Mouse (Mus musculus) CD8-positive naive resting alpha-beta T cell, adult 2 months (primary cell): ENCODE measurements around the gene Srpk2.
A peak's percentile ranks its signal among the peaks of the same experiment; 100 is the strongest.
"Not testable (repeated sequence)": the region's sequence is repeated elsewhere in the genome, so short reads cannot be mapped to it uniquely, and the experiment has no call there.

ENCODE experiments used
- DNase-seq, 2 experiments: peaks; one replicate each; pipeline ENCODE4 v3.0.0; 2022; ENCODE audit warnings: low read depth in 2 of 2, low spot score in 2 of 2

The Srpk2 gene

DNA sequence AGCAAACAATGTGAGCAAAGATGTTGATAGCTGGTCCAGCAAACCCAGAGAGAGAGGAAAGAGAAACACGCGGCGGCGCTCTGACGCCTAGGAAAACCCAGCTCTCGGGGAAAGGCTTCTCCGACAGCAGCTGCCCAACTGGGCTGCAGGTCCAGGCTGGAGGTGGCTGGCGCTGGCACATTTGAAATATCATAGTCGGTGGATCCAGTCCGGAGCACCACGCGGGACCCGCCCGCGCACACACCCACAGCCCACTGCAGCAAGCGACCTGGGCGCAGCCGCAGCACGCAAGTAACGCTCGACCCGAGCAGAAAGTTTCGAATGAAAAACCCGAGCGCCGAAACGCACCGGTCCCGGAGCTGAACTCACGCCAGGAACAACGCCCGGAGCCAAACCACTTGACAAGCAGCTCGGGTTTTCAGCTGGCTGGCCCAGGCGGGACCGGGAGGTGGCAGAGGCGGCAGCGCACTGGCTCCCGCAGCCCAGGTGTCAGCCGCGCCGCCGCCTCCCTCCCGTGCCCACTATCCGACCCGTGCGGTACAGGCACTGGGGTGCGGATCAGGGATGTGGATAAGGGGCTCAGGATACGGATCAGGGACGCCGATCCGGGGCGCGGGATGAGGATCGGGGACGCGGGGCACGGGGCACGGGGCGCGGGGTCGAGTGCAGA lies 9.5 kb downstream of the Srpk2 start:
- DNase-seq, result peak; percentile 28 to 30

DNA sequence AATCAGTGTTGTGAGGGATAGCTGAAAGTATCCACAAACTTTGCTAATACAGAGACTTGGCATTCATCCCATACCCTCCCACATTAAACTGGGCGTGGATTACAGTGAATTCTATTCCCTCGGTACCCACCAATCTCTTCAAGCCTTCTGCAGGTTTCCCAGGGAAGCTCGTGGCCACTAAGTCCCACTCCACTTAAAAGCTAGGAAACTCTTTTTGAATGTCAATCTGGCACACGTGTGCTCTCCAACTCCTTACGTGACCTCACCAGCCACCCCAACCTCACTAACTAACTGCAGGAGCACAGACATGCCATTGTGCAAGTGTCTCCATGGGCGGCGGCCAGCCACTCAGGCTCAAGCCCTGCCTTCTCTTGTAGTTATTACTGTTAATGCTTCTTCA lies 12.3 kb downstream of the Srpk2 start:
- DNase-seq, result no peak

DNA sequence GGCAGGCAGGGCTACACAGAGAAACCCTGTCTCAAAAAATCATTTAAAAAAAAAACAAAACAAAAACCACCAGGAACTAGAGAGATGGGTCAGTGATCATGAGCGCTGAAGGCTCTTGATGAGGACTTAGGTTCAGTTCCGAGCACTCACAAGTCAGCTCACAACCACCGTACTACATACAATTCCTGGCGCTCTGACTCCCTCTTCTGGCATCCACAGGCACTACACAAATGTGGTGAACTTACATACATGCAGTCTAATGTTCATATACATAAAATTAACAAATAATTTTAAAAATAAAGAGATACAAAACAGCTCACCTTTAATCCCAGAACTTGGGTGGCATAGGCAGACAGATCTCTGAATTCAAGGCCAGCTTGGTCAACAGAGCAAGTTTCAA lies 13.5 kb downstream of the Srpk2 start:
- DNase-seq, result peak in 1 of 2 experiments; percentile 16

DNA sequence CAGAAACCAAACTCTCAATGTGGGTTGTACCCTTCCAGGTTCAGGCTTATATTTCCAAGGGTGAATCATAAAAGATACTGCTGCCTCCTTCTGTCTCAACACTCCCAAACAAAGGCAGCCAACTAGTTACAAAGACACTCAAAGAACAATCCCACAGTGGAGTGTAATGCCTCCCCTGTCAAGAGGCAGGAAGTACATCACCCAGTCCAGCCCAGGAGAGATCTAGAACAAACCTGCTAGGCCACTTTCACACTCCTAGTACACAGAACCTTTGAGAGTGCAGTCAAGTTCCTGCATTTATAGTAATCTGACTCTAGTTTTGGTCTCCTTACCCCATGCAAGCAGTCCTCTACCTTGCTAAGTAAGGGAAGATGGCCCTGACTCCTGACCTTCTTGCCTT lies 18.5 kb downstream of the Srpk2 start:
- DNase-seq, result no peak

DNA sequence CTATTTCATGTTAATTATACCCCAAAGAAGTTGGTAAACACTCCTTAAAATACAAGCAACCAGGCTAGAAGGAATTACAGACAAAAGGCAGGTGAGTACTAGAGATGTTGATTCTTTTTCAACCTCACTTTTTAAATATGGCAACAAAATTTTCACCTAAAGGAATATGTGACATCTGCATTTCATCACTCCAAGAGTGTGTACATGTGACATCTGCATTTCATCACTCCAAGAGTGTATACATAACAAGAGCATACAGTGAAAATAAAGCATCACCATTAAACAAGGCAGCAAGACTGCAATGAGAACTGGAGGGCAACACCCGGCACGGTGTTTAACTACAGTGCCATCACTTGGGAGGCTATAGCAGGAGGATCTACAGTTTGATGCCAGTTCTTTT lies 23.2 kb downstream of the Srpk2 start:
- DNase-seq, result no peak

DNA sequence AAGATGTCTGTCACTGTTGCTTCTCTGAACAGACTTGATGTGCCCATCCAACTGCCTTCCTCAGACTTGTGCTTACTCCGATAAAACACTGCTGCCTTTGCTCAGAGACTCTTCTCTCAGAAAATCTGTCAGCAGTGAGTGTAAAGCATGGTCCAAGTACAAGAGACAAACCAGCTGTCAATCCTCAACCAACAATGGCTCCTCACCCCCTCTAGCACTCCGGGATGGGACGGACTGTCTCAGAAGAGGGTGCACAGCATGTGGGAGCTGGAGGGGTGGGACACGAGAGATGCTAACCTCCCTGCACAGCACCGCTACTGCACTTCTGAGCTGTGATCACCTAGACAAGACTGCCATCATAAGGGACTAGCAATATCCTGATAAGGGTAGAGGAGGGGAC lies 26.4 kb downstream of the Srpk2 start:
- DNase-seq, result no peak

DNA sequence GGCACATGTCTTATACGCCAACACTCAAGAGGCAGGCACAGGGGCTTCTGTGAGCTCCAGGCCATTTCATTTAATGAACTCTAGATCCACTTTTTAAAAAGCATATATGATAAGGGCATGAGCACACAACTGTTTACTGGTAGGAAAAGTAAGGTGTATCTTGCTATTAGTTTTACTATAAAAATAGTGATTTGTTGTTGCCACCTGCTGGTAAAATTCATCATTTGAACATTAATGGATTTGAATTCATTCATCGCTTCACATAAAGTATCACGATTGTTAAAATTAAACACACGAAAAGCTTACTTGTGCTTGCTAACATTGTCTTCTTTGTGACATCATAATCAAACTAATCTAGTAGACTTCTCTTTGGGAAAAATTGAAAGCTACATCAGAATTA lies 27.8 kb downstream of the Srpk2 start:
- DNase-seq, result no peak

DNA sequence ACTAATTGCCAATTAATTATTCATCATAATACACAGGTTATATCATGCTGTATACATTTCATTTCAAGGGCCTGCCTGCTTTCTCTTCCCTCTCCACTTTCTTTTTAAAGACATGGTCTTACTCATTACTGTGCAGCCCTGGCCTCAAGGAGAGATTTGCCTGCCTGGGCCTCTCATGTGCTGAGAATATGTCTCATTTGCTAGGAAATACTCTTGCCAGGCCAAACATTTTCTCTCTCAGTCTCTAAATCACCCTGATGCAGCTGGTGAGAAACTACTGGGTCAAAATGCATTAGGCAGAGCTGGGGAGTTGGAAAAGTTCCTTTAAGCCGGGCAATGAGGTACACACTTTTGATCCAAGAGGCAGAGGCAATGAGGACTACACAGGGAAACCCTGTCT lies 29.4 kb downstream of the Srpk2 start:
- no peak for DNase-seq

DNA sequence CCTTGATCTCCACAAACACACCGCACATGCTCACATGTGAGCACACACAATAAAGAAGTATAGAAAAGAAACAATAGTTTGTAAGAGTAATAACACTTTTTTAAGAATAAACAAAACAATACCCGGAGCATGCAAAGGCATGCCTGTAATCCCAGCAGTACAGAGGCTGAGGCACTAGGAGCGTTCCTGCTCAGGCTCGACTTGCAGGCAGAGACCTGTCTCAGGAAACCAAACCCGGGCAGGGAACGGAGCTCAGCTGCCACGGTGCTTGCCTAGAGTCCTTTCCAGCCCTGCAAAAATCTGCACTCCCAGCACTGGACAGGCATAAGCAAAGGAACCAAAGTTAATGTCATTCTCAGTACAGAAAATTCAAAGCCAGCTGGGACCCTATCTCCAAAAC lies 32.1 kb downstream of the Srpk2 start:
- DNase-seq, result no peak

DNA sequence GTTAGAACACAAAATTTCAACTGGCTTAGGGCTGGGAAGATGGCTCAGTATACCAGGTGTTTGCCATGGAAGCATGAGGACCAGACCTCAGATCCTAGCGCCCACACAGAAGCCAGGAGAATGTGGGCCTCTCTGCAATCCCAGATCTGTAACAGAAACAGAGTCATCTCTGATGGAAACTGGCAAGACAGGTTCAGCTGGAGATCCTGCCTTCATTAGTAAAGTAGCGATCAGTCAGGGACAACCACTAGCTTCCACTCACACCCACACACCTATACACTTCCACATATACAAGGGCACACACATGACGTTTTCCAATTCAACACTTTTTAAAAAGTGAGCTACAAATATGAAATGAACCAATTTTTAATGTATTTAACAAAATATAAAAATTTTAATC lies 32.6 kb downstream of the Srpk2 start:
- no peak for DNase-seq

DNA sequence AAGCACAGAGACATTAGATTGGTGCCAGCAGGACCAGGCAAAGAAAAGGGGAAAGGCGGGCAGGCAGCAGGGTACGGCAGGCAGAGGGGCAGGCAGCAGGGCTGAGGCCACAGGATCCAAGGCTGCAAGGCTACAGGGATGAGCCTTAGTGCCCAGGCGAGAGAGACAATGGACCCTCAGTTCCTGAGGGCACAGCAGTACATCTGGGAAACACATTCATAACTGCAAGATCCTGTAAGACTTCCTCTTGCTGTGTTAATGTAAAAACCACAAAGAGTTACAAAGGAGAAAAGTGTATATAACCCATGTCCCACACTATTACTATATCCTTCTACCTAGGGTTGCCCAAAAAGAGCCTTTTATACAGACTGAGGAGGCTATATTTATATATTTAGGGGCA lies 33.9 kb downstream of the Srpk2 start:
- no peak for DNase-seq

DNA sequence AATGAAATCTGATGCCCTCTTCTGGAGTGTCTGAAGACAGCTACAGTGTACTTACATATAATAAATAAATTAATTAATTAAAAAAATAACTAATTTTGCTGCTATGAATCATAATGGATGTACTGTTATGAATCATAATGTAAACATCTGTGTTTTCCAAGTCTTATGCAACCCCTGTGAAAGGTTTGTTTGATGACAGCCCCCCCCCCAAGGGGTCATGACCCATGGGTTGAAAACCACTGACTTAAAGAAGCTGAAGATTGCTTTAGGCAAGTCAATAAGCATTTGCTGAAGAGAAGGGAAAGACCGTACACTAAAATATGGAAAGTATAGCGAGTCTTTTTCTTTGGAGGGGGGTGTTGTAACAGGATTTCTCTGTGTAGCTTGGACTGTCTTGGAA lies 35.2 kb downstream of the Srpk2 start:
- no peak for DNase-seq

DNA sequence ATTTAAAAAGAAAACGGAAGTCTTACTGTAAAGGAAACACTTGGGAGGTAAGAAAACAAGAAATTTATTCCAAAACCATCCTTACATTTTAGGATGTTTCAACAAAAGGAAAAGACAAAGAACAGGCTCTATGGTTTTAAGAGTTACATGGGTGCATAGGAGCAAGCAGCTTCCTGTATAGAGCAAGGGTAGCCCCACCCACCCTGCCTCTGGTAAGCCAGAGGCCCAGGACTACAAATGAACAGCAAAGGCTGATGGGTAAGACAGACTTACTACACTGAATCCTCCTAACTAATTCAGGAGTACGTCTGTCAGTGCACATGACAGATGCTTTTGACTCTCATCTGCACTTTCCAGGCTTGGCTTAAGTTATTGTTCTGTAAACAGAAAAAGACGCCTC lies 38.7 kb downstream of the Srpk2 start:
- peak in 1 of 2 experiments; percentile 34 for DNase-seq

DNA sequence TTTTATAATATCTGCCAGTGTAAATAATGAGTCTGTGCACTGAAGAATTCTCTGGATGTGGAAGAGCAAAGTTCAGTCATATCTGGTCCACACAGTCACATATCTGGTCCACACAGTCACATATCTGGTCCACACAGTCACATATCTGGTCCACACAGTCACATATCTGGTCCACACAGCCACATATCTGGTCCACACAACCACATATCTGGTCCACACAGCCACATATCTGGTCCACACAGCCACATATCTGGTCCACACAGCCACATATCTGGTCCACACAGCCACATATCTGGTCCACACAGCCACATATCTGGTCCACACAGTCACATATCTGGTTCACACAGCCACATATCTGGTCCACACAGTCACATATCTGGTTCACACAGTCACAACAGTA lies 45.2 kb downstream of the Srpk2 start:
- not testable (repeated sequence) for DNase-seq

DNA sequence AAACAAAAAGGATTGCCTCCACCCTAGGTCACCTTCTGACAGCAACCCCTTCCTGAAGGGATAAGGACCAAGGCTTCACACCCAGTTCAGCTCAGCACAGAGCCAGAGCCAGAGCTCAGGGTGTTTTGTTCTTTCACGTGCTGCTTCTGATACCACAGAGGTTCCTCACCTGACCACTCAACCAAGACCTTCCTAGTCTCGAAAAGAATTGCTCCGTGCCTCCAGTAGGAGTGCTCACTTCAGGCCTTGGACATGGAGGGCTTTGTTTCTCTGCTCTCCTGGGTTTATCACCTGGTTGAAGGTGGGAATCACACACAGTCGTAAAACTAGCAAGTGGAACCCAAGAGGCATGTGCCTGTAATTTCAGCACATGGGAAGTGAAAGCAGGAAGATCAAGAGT lies 46.4 kb downstream of the Srpk2 start:
- DNase-seq, result no peak

DNA sequence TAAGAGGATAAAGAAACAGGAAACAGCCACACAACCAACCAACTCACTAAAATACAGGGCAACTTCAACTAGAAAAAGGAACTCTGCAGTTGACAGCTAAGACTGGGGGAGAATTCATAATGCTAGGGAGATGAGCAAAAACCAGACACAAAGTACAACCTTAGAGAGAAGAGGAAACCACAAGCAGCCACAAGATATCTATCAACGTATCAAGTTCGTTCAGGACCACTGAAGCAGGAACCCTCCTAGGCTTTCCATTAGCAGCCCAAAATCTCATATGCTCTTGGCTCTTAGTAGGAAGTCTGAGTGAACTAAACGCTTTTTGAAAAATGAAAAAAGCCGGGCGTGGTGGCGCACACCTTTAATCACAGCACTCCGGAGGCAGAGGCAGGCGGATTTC lies 47.1 kb downstream of the Srpk2 start:
- DNase-seq, result peak; percentile 37 to 43

DNA sequence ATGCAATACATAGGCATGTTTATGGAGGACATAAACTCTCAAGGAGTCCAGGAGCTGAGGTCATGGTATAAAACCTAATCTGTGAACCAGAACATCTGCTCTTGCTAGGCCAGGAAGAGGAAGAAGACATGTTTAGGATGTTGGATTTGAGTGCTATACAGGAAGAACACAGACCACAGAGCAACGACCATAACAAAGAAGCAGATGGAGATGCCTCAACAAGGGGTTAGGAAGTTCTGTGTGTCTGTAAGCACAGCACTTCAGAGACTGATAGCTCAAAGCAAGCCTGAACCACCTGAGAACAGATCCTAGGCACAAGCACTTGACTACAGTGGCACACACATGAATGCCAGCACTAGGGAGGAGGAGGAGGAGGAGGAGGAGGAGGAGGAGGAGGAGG lies 52.9 kb downstream of the Srpk2 start:
- DNase-seq, result peak; percentile 29 to 40

DNA sequence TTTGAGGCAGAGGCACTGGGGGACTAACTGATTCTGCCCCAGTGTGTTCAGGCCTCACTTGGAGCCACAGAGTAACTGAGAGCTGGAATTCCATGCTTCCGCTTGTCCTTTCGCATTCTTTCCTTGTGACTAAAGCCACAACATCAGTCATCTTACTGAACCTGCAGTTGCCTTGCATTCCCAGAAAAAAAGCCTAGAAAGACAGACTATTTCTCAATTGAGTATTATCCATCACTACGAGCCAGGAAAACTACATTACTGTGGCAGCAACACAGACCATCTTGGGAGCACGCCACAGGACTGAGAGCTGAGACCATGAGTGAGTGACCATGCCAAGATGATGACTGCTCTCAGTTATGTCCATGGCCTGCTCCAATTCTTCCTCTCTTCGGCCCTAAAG lies 57.2 kb downstream of the Srpk2 start:
- no peak for DNase-seq

DNA sequence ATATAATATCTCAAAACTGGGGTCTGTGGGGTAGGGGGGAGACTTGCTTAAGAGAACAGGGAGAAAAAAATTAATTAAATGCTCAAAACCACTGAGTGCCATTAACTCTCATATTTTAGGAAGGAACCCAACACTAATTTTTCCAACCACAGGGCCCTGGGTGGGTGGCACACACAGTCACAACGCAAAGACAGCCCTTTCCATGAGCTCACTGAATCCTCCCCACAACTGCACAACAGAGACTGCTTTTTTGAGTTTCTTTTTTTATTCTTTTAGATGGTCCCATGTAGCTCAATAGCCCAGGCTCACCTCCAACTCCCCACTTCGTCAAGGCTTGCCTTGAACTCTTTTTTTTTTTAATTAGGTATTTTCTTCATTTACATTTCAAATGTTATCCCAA lies 58.2 kb downstream of the Srpk2 start:
- DNase-seq, result no peak

DNA sequence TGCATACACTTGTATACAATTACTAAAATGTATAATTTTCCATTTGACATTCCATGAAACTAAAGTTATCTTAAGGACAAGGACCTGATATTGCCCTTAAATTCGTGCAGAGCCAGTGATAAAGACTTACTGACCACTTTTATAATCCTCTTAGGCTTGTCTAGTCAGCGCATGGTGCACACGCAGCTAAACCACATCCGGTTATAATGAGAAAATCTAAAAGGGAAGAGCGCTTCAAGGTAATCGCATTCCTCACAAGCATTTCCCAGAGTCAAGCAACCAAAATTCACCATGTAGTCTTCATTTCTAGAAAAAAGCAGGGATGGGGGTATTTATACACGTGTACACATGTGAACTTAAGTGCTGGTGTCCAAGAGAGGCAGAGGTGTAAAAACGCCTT lies 63.8 kb downstream of the Srpk2 start:
- no peak for DNase-seq

DNA sequence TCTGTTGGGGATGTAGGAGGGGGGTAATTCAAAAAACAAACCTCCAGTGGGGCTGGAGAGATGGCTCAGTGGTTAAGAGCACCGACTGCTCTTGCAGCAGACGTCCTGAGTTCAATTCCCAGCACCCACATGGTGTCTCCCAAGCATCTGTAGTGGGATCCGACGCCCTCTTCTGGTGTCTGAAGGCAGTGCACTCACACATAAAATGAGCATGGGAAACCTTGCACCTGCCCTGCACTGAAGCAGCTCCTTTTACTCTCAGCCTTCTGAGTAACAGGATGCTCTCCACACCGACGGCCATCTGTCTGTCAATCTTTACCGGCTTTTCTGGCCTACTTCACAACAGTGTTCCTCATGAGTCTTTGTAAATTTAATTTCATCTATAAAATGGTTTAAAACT lies 65.8 kb downstream of the Srpk2 start:
- no peak for DNase-seq

DNA sequence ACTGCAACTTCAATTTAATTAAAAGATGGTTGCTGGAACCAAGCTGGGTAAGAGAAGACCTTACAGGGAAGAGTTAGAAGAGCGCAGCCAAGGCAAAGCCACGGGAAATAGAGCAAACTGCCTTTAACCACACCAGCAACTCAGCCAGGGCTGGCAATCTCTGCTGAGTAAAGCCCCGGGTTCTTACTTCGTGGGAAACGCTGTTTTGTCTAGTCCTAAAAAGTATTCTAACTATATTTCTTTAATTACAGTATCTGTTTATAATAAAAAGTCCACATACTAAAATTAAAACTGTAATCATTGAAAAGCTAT lies 67.4 kb downstream of the Srpk2 start:
- DNase-seq, result no peak

DNA sequence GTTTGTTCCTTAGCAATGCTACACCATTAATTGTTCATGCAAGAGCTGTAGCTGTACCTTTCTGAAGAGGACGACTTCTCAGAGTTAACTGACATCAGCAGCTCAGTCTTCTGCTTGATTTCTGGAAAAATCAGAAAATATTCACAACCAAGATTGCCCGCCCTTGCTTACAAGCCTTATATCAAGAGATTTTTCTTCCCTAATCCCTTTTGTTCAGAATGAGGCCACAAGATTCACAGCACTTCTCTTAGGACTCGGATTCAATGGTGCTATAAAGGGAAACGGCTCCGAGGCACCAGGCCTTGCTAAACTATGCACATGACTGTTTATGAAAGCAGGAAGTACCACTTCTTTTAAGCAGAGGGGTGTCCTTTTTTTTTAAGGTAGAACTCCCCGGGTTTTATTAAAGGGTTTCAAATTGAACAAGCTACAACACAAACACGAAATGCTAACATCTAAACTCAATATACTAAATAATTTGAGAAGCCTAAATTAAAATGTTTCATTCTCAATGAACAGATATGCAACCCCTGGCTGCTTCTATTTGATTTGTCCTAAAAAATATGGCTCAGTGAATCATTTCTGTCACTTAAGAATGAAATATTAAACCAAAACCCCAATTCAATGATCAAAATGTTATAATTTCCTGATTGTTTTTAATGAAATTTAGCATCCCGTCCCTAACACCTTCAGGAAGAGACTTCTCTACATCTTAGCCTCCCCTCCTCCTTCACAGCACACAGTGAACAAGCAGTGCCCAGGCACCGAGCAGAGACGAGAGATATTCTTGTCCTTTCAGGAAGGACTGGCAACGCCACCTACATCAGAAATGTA lies 67.9 kb downstream of the Srpk2 start:
- peak; percentile 32 to 56 for DNase-seq
